Mouse (Mus musculus) left cerebral cortex, adult 2 months (tissue): ENCODE measurements around the gene Hira. TPM values are rescaled to one million over a fixed set of nuclear protein-coding genes. Genes with fewer than 3 reads are reported as not detected.
"Not testable (repeated sequence)": the region's sequence is repeated elsewhere in the genome, so short reads cannot be mapped to it uniquely, and the experiment has no call there.

Source experiments
- DNase-seq, 2 experiments: peaks; one replicate each; pipeline ENCODE4 v3.0.0; 2021 to 2022; ENCODE audit warnings: low spot score in 2 of 2, mixed read lengths in 1 of 2; ENCODE audit errors: extremely low spot score in 1 of 2
- H3K27ac ChIP-seq: fragments of 200-600 bp; 2 replicates; pipeline ENCODE4 v1.8.1; 2022
- H3K4me3 ChIP-seq: fragments of 200-600 bp; 2 replicates; pipeline ENCODE4 v1.8.1; 2022
- CTCF ChIP-seq: fragments of 200-600 bp; IDR thresholded peaks from 2 replicates; pipeline ENCODE4 v1.8.1; 2022; ENCODE audit warnings: antibody characterized with exemption, mild to moderate bottlenecking, moderate library complexity
- intact Hi-C: fragments of 180-260 bp; cut with DNase I; formaldehyde crosslinking; loops from one replicate; pipeline ENCODE4 v1.15.1; 2025
- total RNA-seq, 2 experiments: library from RNA; stranded (reverse); gene quantifications; 2 replicates each; pipeline ENCODE4 v1.2.3; 2021

Gene Hira
- total RNA-seq, 2 experiments from 2014 or later = 82.1 to 93.6 TPM

GRCm38 (mm10) chr16:18943906-18944305 lies 67.1 kb downstream of the Hira start:
- TF ChIP-seq CTCF = no peak
- intact Hi-C loops = no loop called here
- no peak for DNase-seq
- Histone ChIP-seq H3K4me3 (no peak overlapping the region), H3K27ac (no peak overlapping the region)

- no peak for TF ChIP-seq CTCF
- intact Hi-C loops = no loop called here
- no peak for DNase-seq
- Histone ChIP-seq H3K27ac (no peak overlapping the region), H3K4me3 (no peak overlapping the region)
Measured at GRCm38 (mm10) chr16:18948941-18949340, 72.1 kb downstream of the Hira start.

GRCm38 (mm10) chr16:18950351-18950750 lies 73.5 kb downstream of the Hira start:
- H3K27ac ChIP-seq = no peak overlapping the region
- no peak overlapping the region for H3K4me3 ChIP-seq
- TF ChIP-seq CTCF = no peak
- no peak for DNase-seq
- intact Hi-C loops = no loop called here

- no peak for DNase-seq
- intact Hi-C loops = no loop called here
- Histone ChIP-seq H3K4me3 (no peak overlapping the region), H3K27ac (no peak overlapping the region)
- TF ChIP-seq CTCF = no peak
Measured at GRCm38 (mm10) chr16:18952813-18953212, 76.0 kb downstream of the Hira start.

- TF ChIP-seq CTCF = no peak
- H3K4me3 ChIP-seq = no peak overlapping the region
- H3K27ac ChIP-seq = no peak overlapping the region
- DNase-seq = no peak
- intact Hi-C loops = no loop called here
Measured at GRCm38 (mm10) chr16:18955070-18955469, 78.2 kb downstream of the Hira start.

- H3K27ac ChIP-seq = no peak overlapping the region
- TF ChIP-seq CTCF = no peak
- no peak overlapping the region for H3K4me3 ChIP-seq
- no peak for DNase-seq
- intact Hi-C loops = no loop called here
Measured at GRCm38 (mm10) chr16:18963486-18963885, 86.6 kb downstream of the Hira start.

- no peak overlapping the region for H3K4me3 ChIP-seq
- no peak for DNase-seq
- H3K27ac ChIP-seq = no peak overlapping the region
- intact Hi-C loops = no loop called here
- no peak for TF ChIP-seq CTCF
Measured at GRCm38 (mm10) chr16:18969420-18970128, 92.7 kb downstream of the Hira start.

- intact Hi-C loops = no loop called here
- TF ChIP-seq CTCF = no peak
- no peak for DNase-seq
- Histone ChIP-seq H3K27ac (no peak overlapping the region), H3K4me3 (no peak overlapping the region)
Measured at GRCm38 (mm10) chr16:18970837-18971236, 94.0 kb downstream of the Hira start.

GRCm38 (mm10) chr16:18975665-18976064 lies 98.8 kb downstream of the Hira start:
- H3K27ac ChIP-seq, intact Hi-C loops, H3K4me3 ChIP-seq, DNase-seq: not testable (repeated sequence)

GRCm38 (mm10) chr16:18976315-18976714 lies 99.5 kb downstream of the Hira start:
- no peak for TF ChIP-seq CTCF
- Histone ChIP-seq H3K4me3 (no peak overlapping the region), H3K27ac (no peak overlapping the region)
- DNase-seq = no peak
- intact Hi-C loops = no loop called here

- H3K4me3 ChIP-seq = no peak overlapping the region
- DNase-seq = no peak
- intact Hi-C loops = no loop called here
- no peak for TF ChIP-seq CTCF
- H3K27ac ChIP-seq = no peak overlapping the region
Measured at GRCm38 (mm10) chr16:18986381-18986780, 109.5 kb downstream of the Hira start.

GRCm38 (mm10) chr16:18986860-18987259 lies 110.0 kb downstream of the Hira start:
- DNase-seq = no peak
- no peak overlapping the region for H3K27ac ChIP-seq
- intact Hi-C loops = no loop called here
- H3K4me3 ChIP-seq = no peak overlapping the region
- no peak for TF ChIP-seq CTCF
